Mouse (Mus musculus) bone marrow macrophage, adult 2 months (primary cell): ENCODE measurements around the gene Mmp24.
"Not testable (repeated sequence)": the region's sequence is repeated elsewhere in the genome, so short reads cannot be mapped to it uniquely, and the experiment has no call there.

Experiments used
- CTCF ChIP-seq: IDR thresholded peaks from 2 replicates; pipeline ENCODE4 v1.5.1; 2012; ENCODE audit warnings: low read depth, mild to moderate bottlenecking, low read length, moderate library complexity
- POLR2A ChIP-seq: IDR thresholded peaks from 2 replicates; pipeline ENCODE4 v1.6.1; 2012; ENCODE audit warnings: mild to moderate bottlenecking, low read depth, low read length, borderline replicate concordance

DNA sequence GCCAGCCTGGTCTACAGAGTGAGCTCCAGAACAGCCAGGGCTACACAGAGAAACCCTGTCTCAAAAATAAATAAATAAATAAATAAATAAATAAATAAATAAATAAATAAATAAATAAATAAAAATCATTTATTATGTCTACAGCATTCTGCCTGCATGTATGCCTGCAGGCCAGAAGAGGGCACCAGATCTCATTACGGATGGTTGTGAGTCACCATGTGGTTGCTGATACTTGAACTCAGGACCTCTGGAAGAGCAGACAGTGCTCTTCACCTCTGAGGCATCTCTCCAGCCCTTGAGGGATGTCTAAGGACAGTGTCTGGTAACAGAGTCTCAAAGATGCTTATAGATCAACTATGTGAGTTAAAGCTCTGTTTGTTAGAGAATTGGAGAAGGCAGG, 56.9 kb downstream of the Mmp24 start:
- not testable (repeated sequence) for TF ChIP-seq POLR2A, CTCF
